Mouse (Mus musculus): Measurements from ENCODE around the gene Bcl10.

DNA sequence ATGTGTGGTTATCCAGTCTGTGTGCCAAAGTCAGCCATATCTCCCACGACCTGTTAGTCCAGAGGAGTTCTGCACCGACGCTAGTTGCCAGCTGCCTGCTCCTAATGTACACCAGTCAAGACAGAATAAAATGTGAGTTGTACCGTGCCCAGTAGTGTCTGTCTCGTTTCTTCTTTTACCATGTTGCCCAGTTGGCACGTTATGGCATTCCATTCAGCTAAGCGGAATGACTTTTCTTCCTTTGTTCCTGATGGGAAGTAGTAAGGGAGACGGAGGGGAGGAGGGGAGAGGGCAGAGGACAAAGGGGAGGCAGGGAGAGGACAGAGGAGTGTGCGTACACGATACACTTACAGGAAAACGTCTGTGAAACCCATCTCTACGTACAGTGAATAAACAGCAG, 28.5 kb upstream of the Bcl10 start:
- TF ChIP-seq POLR2A (IDR thresholded peaks at IDR 0.05; ENCODE audit: borderline replicate concordance, insufficient read depth, low read length) (no peak), CTCF (IDR thresholded peaks at IDR 0.05; ENCODE audit: borderline replicate concordance, insufficient read depth, low read depth, low read length) (no peak)

All from cerebellum, adult 2 months (tissue).